Mouse (Mus musculus) CH12.LX (cell line): ENCODE measurements around the gene Kctd8. TPM values are rescaled to one million over a fixed set of nuclear protein-coding genes. Genes with fewer than 3 reads are reported as not detected.

Source experiments
- DNase-seq: peaks from one replicate; pipeline ENCODE4 v3.0.0-alpha.2; 2013; ENCODE audit errors: extremely low read depth
- H3K27ac ChIP-seq: 2 replicates; pipeline ENCODE4 v1.5.1; 2012; ENCODE audit warnings: low read depth, mild to moderate bottlenecking, control low read depth, moderate library complexity; ENCODE audit not compliant: insufficient read depth
- H3K27me3 ChIP-seq: replicated peaks from 2 replicates; pipeline ENCODE3; 2012; ENCODE audit warnings: inconsistent platforms
- H3K36me3 ChIP-seq, 2 experiments: replicated peaks in 1 of 2; 2 replicates each; pipeline versions ENCODE3 to v1.6.1; 2012; ENCODE audit warnings: inconsistent platforms in 1 of 2, low read length in 1 of 2, mild to moderate bottlenecking in 1 of 2, mixed read lengths in 1 of 2, moderate library complexity in 1 of 2; ENCODE audit not compliant: control insufficient read depth in 1 of 2, insufficient read depth in 1 of 2
- H3K4me1 ChIP-seq, 2 experiments: 2 replicates each; pipeline ENCODE4 v1.6.1; 2012; ENCODE audit warnings: inconsistent platforms in 1 of 2, moderate library complexity in 1 of 2; ENCODE audit not compliant: insufficient read depth in 2 of 2, control insufficient read depth in 1 of 2
- H3K4me2 ChIP-seq: 2 replicates; pipeline ENCODE4 v1.6.1; 2012; ENCODE audit warnings: low read depth, mild to moderate bottlenecking, control low read depth; ENCODE audit not compliant: poor library complexity, insufficient read depth, severe bottlenecking
- H3K4me3 ChIP-seq, 3 experiments: fragments of 150-350 bp in 1 of 3; sonication (generic) in 1 of 3; replicated peaks in 1 of 3; 2 replicates each; pipeline versions ENCODE3 to v1.5.1; 2011 to 2012; ENCODE audit warnings: low read depth in 2 of 3, low read length in 2 of 3, mild to moderate bottlenecking in 2 of 3, moderate library complexity in 2 of 3, control low read depth in 1 of 3, improper control_type of control experiment in 1 of 3, inconsistent platforms in 1 of 3, mixed read lengths in 1 of 3; ENCODE audit not compliant: poor library complexity in 1 of 3
- H3K79me2 ChIP-seq: replicated peaks from 2 replicates; pipeline ENCODE4 v1.6.1; 2012; ENCODE audit warnings: mild to moderate bottlenecking, moderate library complexity; ENCODE audit not compliant: control insufficient read depth, poor library complexity, insufficient read depth, severe bottlenecking; ENCODE audit errors: extremely low read depth
- H3K9ac ChIP-seq: 2 replicates; pipeline ENCODE4 v1.6.1; 2012; ENCODE audit warnings: low read depth, mild to moderate bottlenecking, control low read depth, moderate library complexity; ENCODE audit not compliant: insufficient read depth
- H3K9me3 ChIP-seq: replicated peaks from 2 replicates; pipeline ENCODE3; 2012; ENCODE audit warnings: low read length, inconsistent platforms, mixed read lengths
- BHLHE40 ChIP-seq: IDR thresholded peaks from 2 replicates; pipeline ENCODE4 v1.6.1; 2011; ENCODE audit warnings: mild to moderate bottlenecking, low read depth, low read length, improper control_type of control experiment
- CTCF ChIP-seq, 2 experiments: IDR thresholded peaks in 1 of 2; conservative IDR thresholded peaks in 1 of 2; 2 replicates each; pipeline ENCODE4 v1.5.1; 2011 to 2012; ENCODE audit warnings: low read depth in 2 of 2, low read length in 2 of 2, improper control_type of control experiment in 1 of 2, inconsistent platforms in 1 of 2, mild to moderate bottlenecking in 1 of 2, moderate library complexity in 1 of 2
- ELF1 ChIP-seq: IDR thresholded peaks from 2 replicates; pipeline ENCODE4 v1.6.1; 2014; ENCODE audit warnings: low read depth, mild to moderate bottlenecking, inconsistent platforms, low read length, improper control_type of control experiment
- ETS1 ChIP-seq: conservative IDR thresholded peaks from 2 replicates; pipeline ENCODE4 v1.6.1; 2012; ENCODE audit warnings: low read depth, mild to moderate bottlenecking, inconsistent platforms, low read length, improper control_type of control experiment, moderate library complexity
- GABPA ChIP-seq: IDR thresholded peaks from 2 replicates; pipeline ENCODE4 v1.6.1; 2012; ENCODE audit warnings: low read depth, low read length, improper control_type of control experiment, inconsistent platforms; ENCODE audit not compliant: insufficient replicate concordance
- IRF4 ChIP-seq: IDR thresholded peaks from 2 replicates; pipeline ENCODE4 v1.6.1; 2014; ENCODE audit warnings: low read depth, mild to moderate bottlenecking, inconsistent platforms, low read length, improper control_type of control experiment
- JUN ChIP-seq: IDR thresholded peaks from 2 replicates; pipeline ENCODE4 v1.6.1; 2011; ENCODE audit warnings: low read depth, mild to moderate bottlenecking, low read length, improper control_type of control experiment, moderate library complexity; ENCODE audit not compliant: insufficient read depth
- KAT2A ChIP-seq: IDR thresholded peaks from 2 replicates; pipeline ENCODE4 v1.6.1; 2012; ENCODE audit warnings: low read length, improper control_type of control experiment, inconsistent platforms; ENCODE audit not compliant: insufficient replicate concordance
- MAX ChIP-seq: IDR thresholded peaks from 2 replicates; pipeline ENCODE4 v1.6.1; 2011; ENCODE audit warnings: low read length, improper control_type of control experiment
- MAZ ChIP-seq: IDR thresholded peaks from 2 replicates; pipeline ENCODE4 v1.6.1; 2012; ENCODE audit warnings: low read depth, mild to moderate bottlenecking, inconsistent platforms, low read length, improper control_type of control experiment, moderate library complexity
- MEF2A ChIP-seq: IDR thresholded peaks from 2 replicates; pipeline ENCODE4 v1.6.1; 2014; ENCODE audit warnings: low read depth, mild to moderate bottlenecking, inconsistent platforms, low read length, improper control_type of control experiment, borderline replicate concordance
- MXI1 ChIP-seq: IDR thresholded peaks from 2 replicates; pipeline ENCODE4 v1.6.1; 2011; ENCODE audit warnings: mild to moderate bottlenecking, low read depth, low read length, improper control_type of control experiment
- NRF1 ChIP-seq: IDR thresholded peaks from 2 replicates; pipeline ENCODE4 v1.6.1; 2014; ENCODE audit warnings: low read depth, mild to moderate bottlenecking, inconsistent platforms, low read length, improper control_type of control experiment, moderate library complexity
- PAX5 ChIP-seq: IDR thresholded peaks from 2 replicates; pipeline ENCODE4 v1.6.1; 2012; ENCODE audit warnings: low read length, inconsistent platforms, mixed read lengths
- POLR2A ChIP-seq: IDR thresholded peaks from 2 replicates; pipeline ENCODE4 v1.6.1; 2011; ENCODE audit warnings: low read depth, mild to moderate bottlenecking, improper control_type of control experiment, low read length
- TCF12 ChIP-seq: IDR thresholded peaks from 2 replicates; pipeline ENCODE4 v1.6.1; 2014; ENCODE audit warnings: low read depth, mild to moderate bottlenecking, inconsistent platforms, low read length, improper control_type of control experiment
- UBTF ChIP-seq: IDR thresholded peaks from 2 replicates; pipeline ENCODE4 v1.6.1; 2012; ENCODE audit warnings: low read depth, mild to moderate bottlenecking, inconsistent platforms, low read length, improper control_type of control experiment, moderate library complexity
- USF1 ChIP-seq: IDR thresholded peaks from 2 replicates; pipeline ENCODE4 v1.6.1; 2014; ENCODE audit warnings: low read depth, mild to moderate bottlenecking, inconsistent platforms, low read length, improper control_type of control experiment
- USF2 ChIP-seq: conservative IDR thresholded peaks from 2 replicates; pipeline ENCODE4 v1.6.1; 2011; ENCODE audit warnings: low read depth, low read length, improper control_type of control experiment
- ZC3H11A ChIP-seq: IDR thresholded peaks from 2 replicates; pipeline ENCODE4 v1.6.1; 2012; ENCODE audit warnings: low read depth, mild to moderate bottlenecking, inconsistent platforms, low read length, improper control_type of control experiment
- dilution Hi-C: fragments of 300-500 bp; cut with MboI; formaldehyde crosslinking; loops from 2 replicates; pipeline ENCODE4 v1.14.3; 2020; ENCODE audit warnings: low sequenced_read_pairs; ENCODE audit not compliant: extremely low pct_unique_long_range_greater_than_20kb, extremely low pct_ligation_motif_present
- in situ Hi-C: fragments of 300-500 bp; cut with MboI; formaldehyde crosslinking; loops from 3 replicates; pipeline ENCODE4 v1.14.3; 2019; ENCODE audit warnings: low sequenced_read_pairs, low pct_ligation_motif_present, low pct_unique_long_range_greater_than_20kb, mixed read lengths
- polyA plus RNA-seq: library from polyadenylated mRNA; unstranded; fragments of >175 nt; gene quantifications from 2 replicates; pipeline ENCODE4 v1.2.1, GENCODE M21; 2012; ENCODE audit warnings: low read depth; ENCODE audit not compliant: insufficient read length
- total RNA-seq, 2 experiments: library from RNA; depleted of rRNA; stranded (reverse); fragments of 300-350 nt in 1 of 2; fragments of >200 nt in 1 of 2; gene quantifications; 2 replicates each; pipeline ENCODE4 v1.2.3; 2012 to 2014

Kctd8 gene
- total and polyA plus RNA-seq, 3 experiments: not detected

DNA sequence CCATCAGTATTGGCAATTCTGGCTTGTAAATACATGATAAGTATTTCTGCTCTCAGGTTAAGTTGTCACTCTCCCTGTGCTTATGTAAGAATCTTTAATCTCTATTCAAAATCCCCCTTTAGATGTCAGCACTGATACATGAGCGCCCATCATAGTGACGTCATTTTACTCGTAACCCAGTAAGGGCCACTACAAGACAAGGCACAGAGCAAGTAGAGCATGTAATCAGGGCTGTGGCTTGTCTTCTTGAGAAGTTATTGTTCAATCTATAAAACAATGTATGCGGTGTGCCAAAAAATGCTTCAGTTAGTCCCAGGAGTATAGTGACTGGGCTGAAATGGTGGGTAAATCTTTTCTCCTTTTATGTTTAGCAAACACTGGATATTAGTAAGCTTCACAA is 13.9 kb downstream of the Kctd8 start:
- H3K4me2 ChIP-seq: no peak overlapping the region
- H3K4me1 ChIP-seq: no peaks in the 10 kb centered on the region
- H3K9ac ChIP-seq: no peak overlapping the region
- no peak for DNase-seq
- no peak overlapping the region for H3K27ac ChIP-seq
- dilution Hi-C loops: no loop called here
- H3K27me3 ChIP-seq: no peaks in the 10 kb centered on the region
- H3K79me2 ChIP-seq: no peaks in the 10 kb centered on the region
- in situ Hi-C loops: no loop called here
- no peaks in the 10 kb centered on the region for H3K36me3 ChIP-seq
- TF ChIP-seq PAX5: no peak
- TF ChIP-seq ELF1: no peak
- TF ChIP-seq BHLHE40: no peak
- no peak for TF ChIP-seq GABPA
- no peak for TF ChIP-seq JUN
- no peak for TF ChIP-seq KAT2A
- TF ChIP-seq, all 38 proteins: peak for 0
- Histone ChIP-seq H3K4me3 (no peak overlapping the region), H3K9me3 (no peaks in the 10 kb centered on the region)

DNA sequence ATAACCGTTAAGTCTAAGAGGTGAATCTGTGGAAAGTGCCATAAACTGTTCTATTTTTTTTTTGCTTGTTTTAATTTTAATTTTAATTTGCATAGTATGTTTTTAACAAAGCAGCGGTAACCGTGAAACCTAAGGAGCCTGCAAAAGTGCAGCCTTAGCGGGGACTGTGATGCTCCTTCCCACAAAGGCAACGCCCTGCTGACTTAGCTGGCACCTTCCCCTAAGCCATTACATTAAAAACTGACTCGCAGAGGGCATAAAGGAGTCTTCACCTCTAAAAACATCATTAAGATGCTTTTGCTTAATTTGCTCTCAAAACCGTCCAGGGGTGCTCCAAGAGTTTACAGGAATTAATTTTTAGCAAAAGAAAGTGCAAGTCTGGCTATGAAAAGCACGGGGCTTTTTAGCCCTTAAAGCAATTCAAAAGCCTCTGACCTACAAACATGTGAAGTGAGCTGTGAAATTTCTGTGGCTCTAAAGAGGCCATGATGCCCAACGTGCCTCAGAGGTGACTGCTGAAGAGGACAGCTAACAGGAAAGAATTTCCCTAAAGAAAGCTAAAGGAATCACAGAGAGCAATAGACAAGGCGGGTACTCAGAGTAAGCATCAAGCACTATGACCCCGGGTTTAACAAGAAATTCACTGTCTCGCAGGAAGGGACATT is 16.8 kb downstream of the Kctd8 start:
- in situ Hi-C loops: no loop called here
- no peak overlapping the region for H3K9ac ChIP-seq
- no peak overlapping the region for H3K4me2 ChIP-seq
- H3K9me3 ChIP-seq: no peaks in the 10 kb centered on the region
- dilution Hi-C loops: no loop called here
- H3K4me1 ChIP-seq: no peaks in the 10 kb centered on the region
- DNase-seq: no peak
- no peak overlapping the region for H3K4me3 ChIP-seq
- no peaks in the 10 kb centered on the region for H3K36me3 ChIP-seq
- TF ChIP-seq IRF4: no peak
- no peak for TF ChIP-seq MAX
- TF ChIP-seq USF2: no peak
- no peak for TF ChIP-seq POLR2A
- TF ChIP-seq ZC3H11A: no peak
- no peak for TF ChIP-seq NRF1
- no peak for TF ChIP-seq MXI1
- no peak for TF ChIP-seq ETS1
- no peak for TF ChIP-seq MEF2A
- no peak for TF ChIP-seq MAZ
- TF ChIP-seq TCF12: no peak
- no peak for TF ChIP-seq UBTF
- TF ChIP-seq PAX5: no peak
- no peak for TF ChIP-seq GABPA
- no peak for TF ChIP-seq CTCF (conservative IDR thresholded peaks at IDR 0.05 in 1 of 2, IDR thresholded peaks at IDR 0.05 in 1 of 2; ENCODE audit: low read depth in 2 of 2, low read length in 2 of 2)
- TF ChIP-seq USF1: no peak
- TF ChIP-seq, all 38 proteins: peak for 0
- H3K79me2 ChIP-seq: no peaks in the 10 kb centered on the region
- no peak overlapping the region for H3K27ac ChIP-seq
- H3K27me3 ChIP-seq: no peaks in the 10 kb centered on the region
